Mouse (Mus musculus) retina, postnatal 7 days (tissue): ENCODE results near the gene Btnl4.
"Not testable (repeated sequence)": the region's sequence is repeated elsewhere in the genome, so short reads cannot be mapped to it uniquely, and the experiment has no call there.

Source experiments
- DNase-seq: peaks from one replicate; pipeline ENCODE4 v3.0.0-alpha.2; 2012; ENCODE audit warnings: low read depth, low spot score

The Btnl4 gene

GRCm38 (mm10) chr17:34477238-34478013, at the start of gene Btnl4:
Gene Btnl4, minus strand, starts transcription at chr17:34477318.
- not testable (repeated sequence) for DNase-seq

GRCm38 (mm10) chr17:34519001-34519400, 41.9 kb upstream of the Btnl4 start:
- DNase-seq, result no peak

GRCm38 (mm10) chr17:34518571-34518970, 41.5 kb upstream of the Btnl4 start:
- DNase-seq, result not testable (repeated sequence)

DNA sequence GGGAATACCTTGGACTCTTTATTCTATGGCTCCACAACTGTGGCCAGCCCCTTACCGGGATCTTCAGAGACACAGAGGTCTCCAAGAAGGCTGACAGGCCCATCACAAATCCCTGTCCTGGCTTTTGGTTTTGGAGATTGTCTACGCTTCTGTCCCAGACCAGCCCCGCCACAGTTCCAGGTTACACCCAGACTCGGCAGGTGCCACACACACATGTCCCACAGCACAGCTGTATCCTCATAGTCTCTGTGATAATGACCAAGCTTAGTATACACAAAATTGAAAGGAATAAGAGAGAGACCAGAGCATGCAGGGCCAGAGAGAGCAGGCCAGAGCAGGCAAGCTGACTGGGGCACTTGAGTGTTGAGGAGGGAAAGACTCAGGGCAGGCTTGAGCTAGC, 40.7 kb upstream of the Btnl4 start:
- no peak for DNase-seq

GRCm38 (mm10) chr17:34517252-34517651, 40.1 kb upstream of the Btnl4 start, which contains the start of gene Btnl6:
Gene Btnl6, minus strand, starts transcription at chr17:34517352.
- no peak for DNase-seq

DNA sequence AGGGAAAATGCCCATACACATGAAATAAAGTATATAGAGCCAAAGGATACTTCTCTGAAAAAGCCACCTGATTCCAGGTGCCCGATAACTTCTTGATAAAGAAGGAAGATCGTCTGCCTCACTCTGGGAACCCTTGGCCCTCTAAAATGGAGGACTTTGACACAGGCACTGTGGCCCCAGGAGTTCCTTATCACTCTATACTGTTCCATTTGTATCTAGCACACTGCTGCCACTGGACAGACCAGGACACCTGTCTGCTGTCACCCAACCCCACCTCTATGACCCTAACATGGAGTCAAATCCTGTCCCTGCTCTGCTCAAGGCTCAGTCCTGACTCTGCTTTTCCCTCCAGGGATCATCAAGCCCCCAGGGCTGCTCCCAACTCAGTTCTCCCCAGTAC, 39.4 kb upstream of the Btnl4 start:
- no peak for DNase-seq

DNA sequence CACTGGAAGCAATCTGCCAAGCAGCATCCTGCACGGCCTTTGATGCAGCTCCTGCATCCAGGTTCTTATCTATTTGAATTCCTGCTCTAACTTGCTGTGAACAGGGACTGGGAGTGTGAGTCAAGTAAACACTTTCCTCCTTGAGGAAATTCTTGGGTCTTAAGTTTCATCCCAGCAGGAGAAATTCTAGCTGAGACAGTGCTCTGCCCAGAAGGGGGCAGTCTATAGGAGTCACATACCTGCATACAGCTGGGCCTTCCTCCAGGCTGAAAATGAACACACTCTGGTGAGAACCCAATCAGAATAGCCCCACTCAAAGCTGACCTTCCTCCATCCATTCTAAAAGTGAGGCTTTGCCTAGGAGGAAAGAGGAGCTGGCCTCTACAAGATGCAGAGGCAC, 34.6 kb upstream of the Btnl4 start:
- not testable (repeated sequence) for DNase-seq

DNA sequence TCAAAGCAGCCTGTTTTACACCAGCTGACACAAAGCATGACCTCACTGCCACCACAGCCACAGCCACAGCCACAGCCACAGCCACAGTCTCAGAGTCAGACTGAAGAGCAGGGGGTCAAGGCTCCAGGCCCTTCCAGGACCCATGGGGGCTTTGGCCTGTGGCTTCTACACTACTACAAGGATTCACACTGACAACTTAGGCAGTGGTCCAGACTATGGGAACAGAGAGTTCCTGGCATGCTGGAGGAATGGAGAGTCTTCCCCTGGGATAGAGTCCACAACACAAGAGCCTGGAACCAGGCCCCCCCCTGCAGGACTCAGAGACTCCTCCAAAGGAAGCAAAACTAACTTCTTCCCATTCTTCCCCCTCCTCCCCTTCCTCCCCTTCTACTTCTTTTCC, 30.5 kb upstream of the Btnl4 start:
- DNase-seq, result no peak

GRCm38 (mm10) chr17:34497726-34498125, 20.6 kb upstream of the Btnl4 start:
- DNase-seq, result not testable (repeated sequence)

DNA sequence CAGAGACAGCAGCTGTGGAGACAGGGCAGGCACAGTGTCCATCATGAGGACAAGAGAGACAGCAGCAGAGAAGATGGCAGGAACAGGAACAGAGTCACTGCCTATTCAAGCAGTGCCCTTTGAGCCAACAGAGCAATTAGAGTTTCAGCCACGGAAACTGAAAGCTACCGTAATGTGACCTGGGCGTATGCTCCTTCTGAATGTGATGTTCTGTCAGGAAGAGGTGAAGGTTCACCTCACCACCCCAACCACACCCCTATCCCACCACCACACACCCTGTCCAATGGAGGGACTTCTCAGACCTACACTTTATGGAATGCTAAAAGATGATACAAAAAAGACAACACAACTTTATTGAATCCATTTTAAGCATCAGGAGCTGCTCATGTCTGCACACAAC, 20.2 kb upstream of the Btnl4 start:
- not testable (repeated sequence) for DNase-seq

GRCm38 (mm10) chr17:34496539-34496938, 19.4 kb upstream of the Btnl4 start:
- no peak for DNase-seq

GRCm38 (mm10) chr17:34495156-34495555, 18.0 kb upstream of the Btnl4 start:
- DNase-seq, result not testable (repeated sequence)

- DNase-seq, result no peak
Observed at GRCm38 (mm10) chr17:34492796-34493195, 15.7 kb upstream of the Btnl4 start.

DNA sequence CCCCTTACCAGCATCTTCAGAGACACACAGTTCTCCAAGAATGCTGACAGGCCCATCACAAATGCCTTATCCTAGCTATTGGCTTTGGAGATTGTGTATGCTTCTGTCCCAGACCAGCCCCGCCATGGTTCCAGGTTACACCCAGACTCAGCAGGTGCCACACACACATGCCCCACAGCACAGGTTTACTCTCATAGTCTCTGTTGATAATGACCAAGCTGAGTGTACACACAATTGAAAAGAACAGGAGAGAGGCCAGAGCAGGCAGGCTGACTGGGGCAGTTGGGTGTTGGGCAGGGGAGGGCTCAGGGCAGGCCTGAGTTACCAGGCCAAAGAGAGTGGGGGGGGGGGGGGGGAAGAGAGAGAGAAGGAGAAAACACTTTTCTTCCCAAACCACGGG, 691 bp downstream of the Btnl4 start:
- no peak for DNase-seq

GRCm38 (mm10) chr17:34475060-34475459, 2.1 kb downstream of the Btnl4 start:
- DNase-seq, result no peak

DNA sequence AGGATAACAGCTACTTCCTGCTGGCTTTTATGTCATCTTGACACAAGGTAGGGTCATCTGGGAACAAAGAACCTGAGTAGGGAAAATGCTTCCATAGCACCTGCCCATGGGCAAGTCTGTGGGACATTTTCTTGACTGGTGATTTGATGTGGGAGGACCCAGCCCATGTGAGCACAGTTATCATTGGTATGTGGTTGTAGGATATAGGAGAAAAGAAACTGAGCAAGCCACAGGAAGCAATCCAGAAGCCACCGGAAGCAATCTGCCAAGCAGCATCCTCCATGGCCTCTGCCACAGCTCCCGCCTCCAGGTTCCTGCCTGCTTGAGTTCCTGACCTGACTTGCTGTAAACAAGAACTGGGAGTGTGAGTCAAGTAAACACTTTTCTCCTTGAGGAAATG, 6.6 kb downstream of the Btnl4 start:
- DNase-seq, result no peak

DNA sequence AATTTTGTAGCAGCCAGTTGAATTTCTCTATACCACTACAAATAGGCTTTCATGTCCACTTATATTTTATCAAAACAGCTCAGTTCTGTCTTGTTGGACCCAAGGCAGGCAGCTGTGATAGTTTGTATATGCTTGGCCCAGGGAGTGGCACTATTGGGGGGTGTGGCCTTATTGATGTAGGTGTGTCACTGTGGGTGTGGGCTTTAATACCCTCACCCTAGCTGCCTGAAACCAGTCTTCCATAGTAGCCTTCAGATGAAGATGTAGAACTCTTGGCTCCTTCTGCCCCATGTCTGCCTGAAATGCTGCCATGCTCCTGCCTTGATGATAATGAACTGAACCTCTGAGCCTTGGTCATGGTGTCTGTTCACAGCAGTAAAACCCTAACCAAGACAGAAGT, 11.2 kb downstream of the Btnl4 start:
- not testable (repeated sequence) for DNase-seq

- DNase-seq, result no peak
Observed at GRCm38 (mm10) chr17:34459255-34459654, 17.9 kb downstream of the Btnl4 start.

GRCm38 (mm10) chr17:34457668-34458067, 19.4 kb downstream of the Btnl4 start:
- no peak for DNase-seq

GRCm38 (mm10) chr17:34448473-34449041, 28.6 kb downstream of the Btnl4 start:
- no peak for DNase-seq

- no peak for DNase-seq
Observed at GRCm38 (mm10) chr17:34441990-34442389, 35.1 kb downstream of the Btnl4 start.

DNA sequence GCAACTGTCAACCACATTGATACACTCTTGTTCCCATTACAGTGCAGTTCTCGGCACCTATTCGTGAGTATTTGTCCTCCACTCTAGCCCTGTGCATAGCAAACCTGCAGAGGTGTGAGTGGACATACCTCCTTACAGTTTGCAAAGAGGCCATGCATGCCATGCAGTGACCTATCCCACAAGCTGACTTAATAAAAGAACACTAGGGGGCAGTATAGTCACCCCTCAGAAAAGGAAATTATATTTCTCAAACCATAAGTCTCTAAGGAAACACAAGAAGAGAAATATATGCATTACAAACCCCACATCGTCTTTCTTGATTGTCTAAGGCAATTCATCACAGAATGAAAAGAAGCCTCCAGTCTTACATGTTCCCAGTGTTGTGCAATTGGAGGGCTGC, 37.3 kb downstream of the Btnl4 start:
- peak; percentile 30 for DNase-seq

GRCm38 (mm10) chr17:34438588-34438987, 38.5 kb downstream of the Btnl4 start:
- no peak for DNase-seq
